Mouse (Mus musculus): ENCODE data around the gene Pmvk. TPM values are rescaled to one million over a fixed set of nuclear protein-coding genes. Genes with fewer than 3 reads are reported as not detected.

Gene Pmvk
- 10 to 100 TPM; 11.1 to 16.8 TPM for total RNA-seq (2023)

DNA sequence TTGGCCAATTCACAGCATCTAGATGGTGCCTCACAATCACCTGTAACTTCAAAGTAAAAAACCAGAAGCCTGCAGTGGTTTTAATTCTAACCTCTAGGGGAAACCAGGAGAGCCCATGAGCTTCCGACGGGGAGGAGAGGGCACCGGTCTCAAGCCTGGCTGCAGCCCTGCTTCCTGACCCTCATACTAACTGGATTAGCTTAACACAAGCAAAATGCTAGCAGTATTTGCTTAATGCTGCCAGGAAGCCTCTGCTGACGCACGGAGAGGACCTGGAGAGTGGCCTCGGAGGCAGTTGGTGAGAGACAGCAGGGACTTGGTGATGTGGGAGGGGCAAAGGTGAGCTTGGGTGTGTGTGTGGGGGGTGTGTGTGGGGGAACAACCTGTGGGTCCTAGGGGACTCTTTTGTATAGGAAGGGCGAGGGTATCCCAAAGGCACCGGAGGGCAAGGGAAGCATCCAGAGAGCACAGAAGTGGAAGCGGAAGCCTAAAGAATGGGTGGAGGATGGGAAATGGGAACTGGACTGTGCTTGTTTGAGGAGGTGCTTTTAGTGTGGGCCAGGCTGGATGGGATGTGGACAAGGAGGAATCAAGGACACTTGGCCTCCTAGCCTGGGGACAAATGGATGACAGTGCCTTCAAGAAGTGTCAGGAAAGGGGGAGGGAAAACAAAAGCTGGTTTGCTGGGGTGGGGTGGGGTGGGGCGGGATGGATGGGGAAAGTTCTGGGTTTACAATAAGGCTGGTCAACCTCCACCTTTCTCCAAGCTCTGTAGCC is at the start of gene Pmvk:
Gene Pmvk (plus strand): TSS at position 141 of the 777 bp plus-strand sequence.

DNA sequence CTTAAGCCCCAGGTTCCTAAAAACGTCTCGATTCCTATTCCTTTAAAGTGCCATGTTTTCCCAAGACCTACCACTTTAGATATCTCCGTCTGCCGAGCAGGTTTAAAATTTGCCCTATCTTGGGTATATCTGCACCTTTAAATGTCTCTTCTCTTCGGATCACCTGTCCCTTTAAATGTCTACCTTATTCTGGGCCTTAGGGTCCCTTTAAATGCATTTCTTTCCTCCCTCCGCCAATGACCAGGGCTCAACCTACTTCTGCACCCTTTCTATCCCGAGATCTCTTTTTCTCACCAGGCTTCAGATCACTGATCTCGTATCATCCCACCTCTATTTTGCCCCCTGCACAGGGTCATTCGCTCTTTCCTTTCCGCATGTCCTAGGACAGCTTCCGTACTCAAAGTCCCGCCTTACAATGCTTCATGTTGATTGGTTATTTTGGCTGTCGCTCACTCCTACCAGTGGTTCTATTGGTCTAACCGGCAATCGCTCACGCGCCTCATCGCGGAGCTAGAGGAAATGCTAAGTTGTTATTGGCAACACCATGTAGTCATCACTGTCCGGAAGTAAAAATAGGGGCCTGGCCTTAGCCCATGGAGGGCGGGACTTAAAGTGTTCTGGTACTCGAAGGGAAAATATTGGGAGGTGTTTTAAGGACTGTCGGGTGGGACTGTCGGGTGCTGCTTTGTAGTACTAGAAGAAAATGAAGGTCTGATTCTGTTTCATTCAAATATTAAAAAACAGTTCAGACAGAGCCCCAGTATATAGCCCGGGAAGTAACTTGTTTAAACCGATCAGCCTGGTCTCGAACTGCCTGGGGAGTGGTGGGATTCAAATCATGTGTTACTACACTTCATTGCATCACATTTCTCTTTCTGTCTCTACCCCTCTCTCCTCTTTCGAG is 42.6 kb upstream of the Pmvk start, which contains the start of gene Flad1:
Gene Flad1 (minus strand): TSS at position 381 of the 904 bp plus-strand sequence.

DNA sequence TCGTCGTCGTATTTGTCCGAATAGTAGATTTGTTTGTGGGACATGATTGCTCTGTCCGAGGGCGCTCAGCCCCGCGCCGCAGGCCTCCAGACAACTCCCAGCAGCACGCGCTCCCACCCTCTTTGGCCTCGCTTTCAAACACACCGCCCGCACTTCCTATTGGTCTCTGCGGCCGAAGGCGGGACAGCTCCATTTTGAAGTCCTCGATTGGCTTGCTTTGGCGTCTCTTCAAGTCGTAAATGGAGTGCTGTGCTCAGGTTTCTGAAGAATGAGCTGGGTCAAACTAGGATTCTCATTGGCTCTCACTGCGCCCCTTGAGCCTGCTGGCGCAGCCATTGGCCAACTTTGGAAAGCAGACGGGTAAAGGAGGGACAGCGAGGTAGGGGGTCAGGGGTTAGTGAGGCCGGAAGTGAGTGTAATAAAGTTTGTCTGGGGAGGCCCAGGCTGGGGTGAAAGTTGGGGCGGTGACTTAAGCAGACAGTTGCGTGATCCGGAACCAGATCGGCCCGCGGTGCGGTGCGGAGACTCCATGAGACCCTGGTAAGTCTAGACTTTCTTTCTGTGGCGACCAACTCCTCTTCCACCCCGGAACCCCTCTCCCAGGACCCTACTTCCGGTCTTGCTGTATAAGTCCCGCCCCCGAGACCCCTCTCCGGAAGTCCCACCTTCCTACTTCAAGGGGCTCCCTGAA is 36.0 kb upstream of the Pmvk start, which contains the start of the genes Cks1b and Shc1:
Gene Cks1b (minus strand): TSS at position 214 of the 691 bp plus-strand sequence.
Gene Shc1 (plus strand): TSS at position 274 of the 691 bp plus-strand sequence.

DNA sequence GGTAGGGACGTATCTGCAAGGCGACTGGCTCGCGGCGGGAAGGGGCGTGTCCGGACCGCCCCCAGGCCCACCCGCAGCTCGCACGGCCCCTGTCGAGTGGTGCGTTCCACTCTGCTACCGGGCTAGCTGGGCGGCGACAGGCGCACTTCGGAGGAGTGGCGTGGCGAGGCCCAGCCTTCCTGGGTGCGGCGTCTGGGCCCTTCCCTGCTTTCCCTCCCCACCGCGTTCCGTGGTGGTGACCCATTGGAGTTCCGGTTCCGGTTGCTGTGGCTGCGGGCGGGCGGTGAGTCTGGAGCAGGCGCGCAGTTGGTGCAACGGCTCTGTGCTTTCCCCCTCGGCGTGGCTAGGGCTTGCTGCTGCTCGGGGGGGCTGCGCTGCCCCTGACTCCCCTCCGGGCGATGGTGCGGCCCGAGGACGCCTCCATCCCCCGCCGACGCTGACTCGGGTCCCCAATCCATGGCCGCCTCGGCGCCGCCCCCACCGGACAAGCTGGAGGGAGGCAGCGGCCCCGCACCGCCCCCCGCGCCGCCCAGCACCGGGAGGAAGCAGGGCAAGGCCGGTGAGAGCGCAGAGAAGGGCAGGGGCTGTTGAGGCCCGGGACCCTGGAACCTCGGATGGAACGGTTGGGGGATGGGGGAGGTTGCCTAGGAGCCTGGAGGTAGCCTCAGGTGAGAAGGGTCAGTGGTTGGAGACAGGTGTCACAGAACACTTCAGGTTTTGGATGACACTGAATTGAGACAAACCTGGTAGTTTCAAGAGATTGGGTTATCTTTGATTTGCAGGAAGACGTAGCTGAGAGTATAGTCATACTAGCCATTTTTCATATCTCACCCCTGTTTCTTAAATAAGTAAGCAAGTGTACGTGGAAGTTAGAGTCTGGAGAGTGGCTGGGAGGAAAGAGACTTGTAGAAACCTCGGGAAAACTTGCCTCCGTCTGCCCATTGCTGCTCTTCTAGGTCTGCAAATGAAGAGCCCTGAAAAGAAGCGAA is 23.9 kb upstream of the Pmvk start, which contains the start of gene Pygo2:
Gene Pygo2 (plus strand): TSS at position 44 of the 989 bp plus-strand sequence.

DNA sequence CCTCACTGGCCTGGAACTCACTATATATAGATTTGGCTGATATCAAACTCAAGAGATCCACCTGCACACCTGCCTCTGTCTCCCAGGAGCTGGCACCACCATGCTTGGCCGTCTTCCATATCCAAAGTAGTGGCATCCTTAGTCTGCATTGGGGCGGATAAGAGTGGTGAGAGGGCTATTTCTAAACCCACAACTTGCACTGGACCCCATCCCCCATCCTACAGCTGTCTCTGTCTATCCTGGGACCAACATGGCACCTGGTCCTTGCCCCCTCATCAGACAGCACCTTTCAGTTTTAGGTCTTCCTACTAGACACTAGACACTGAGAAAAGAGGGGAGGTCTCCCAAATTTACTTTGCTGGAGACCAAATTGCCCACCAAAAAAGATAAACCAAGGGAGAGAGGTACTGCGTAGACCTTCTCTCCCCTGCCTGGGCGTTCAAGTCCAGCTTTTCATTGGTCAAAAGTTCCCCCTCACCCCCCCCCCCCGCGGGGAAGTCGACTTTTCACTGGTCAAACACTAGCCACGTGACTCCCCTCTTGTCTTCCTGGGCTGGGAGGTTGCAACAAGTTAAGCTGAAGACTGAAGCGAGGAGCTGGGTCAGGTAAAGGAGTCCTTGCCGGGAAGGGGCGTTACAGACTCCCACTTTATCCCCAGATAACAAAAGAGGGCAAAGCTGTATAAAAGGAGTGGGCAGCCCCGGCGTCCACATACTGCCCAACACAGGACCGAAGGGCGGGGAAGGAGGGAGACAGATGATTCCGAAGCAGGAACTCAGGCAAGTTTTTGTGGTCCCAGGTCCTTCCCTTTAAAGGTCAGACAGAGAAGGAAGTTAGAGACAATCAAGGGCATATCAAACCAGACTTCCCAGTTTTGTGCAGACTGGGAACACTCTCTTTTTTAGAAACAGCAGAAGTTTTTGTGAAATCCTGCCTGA is 17.9 kb upstream of the Pmvk start, which contains the start of gene Pbxip1:
Gene Pbxip1 (plus strand): TSS at position 531 of the 938 bp plus-strand sequence.

Other genes starting within 250 kb of the Pmvk start
- 1 to 10 TPM; 5.2 to 6.8 TPM for gene Thbs3, start 239.4 kb upstream of the Pmvk start, total RNA-seq (2023)
- 10 to 100 TPM; 84.0 to 86.7 TPM for gene Mtx1, start 227.5 kb upstream of the Pmvk start, total RNA-seq (2023)
- gene Muc1, start 225.5 kb upstream of the Pmvk start, total RNA-seq (2023): not detected
- 100 to 1,000 TPM in 1 of 2 experiments, 10 to 100 TPM in 1; 82.1 to 104 TPM for gene Krtcap2, start 208.6 kb upstream of the Pmvk start, total RNA-seq (2023)
- 1 to 10 TPM in 1 of 2 experiments, under 1 TPM in 1; 0.18 to 1.1 TPM for gene Trim46, start 208.2 kb upstream of the Pmvk start, total RNA-seq (2023)
- gene Dpm3, start 195.2 kb upstream of the Pmvk start, total RNA-seq (2023): 10 to 100 TPM; 65.3 to 74.1 TPM
- 10 to 100 TPM; 49.4 to 58.0 TPM for gene Slc50a1, start 184.0 kb upstream of the Pmvk start, total RNA-seq (2023)
- under 1 TPM in 1 of 2 experiments, not detected in 1; 0.55 TPM for gene Efna1, start 173.4 kb upstream of the Pmvk start, total RNA-seq (2023)
- not detected for gene Efna3, start 131.6 kb upstream of the Pmvk start, total RNA-seq (2023)
- not detected for gene Efna4, start 116.5 kb upstream of the Pmvk start, total RNA-seq (2023)
- 100 to 1,000 TPM; 163 to 179 TPM for gene Adam15, start 104.5 kb upstream of the Pmvk start, total RNA-seq (2023)
- not detected for gene Dcst2, start 92.6 kb upstream of the Pmvk start, total RNA-seq (2023)
- not detected for gene Dcst1, start 89.3 kb upstream of the Pmvk start, total RNA-seq (2023)
- 100 to 1,000 TPM; 130 to 146 TPM for gene Zbtb7b, start 59.8 kb upstream of the Pmvk start, total RNA-seq (2023)
- not detected for gene Lenep, start 51.7 kb upstream of the Pmvk start, total RNA-seq (2023)
- gene Flad1, start 42.7 kb upstream of the Pmvk start, total RNA-seq (2023): 10 to 100 TPM; 20.0 to 28.1 TPM
- gene Cks1b, start 36.2 kb upstream of the Pmvk start, total RNA-seq (2023): 1 to 10 TPM; 6.1 to 6.2 TPM
- gene Shc1, start 36.1 kb upstream of the Pmvk start, total RNA-seq (2023): 100 to 1,000 TPM; 110 to 117 TPM
- gene Pygo2, start 24.3 kb upstream of the Pmvk start, total RNA-seq (2023): 10 to 100 TPM; 47.6 to 47.8 TPM
- gene Pbxip1, start 17.8 kb upstream of the Pmvk start, total RNA-seq (2023): 100 to 1,000 TPM; 114 to 127 TPM
- under 1 TPM; 0.12 to 0.21 TPM for gene Kcnn3, start 65.6 kb downstream of the Pmvk start, total RNA-seq (2023)

All from monocyte, adult 59 days (primary cell).